Mouse (Mus musculus) liver, embryonic 14.5 days (tissue): ENCODE measurements at regions not wholly inside any gene's neighbourhood (a gene's known extent, or its start where the extent isn't known, plus 50 kb on each side); places are given as distances from the start of the nearest gene placed in this dataset.

Experiments
- CTCF ChIP-seq: IDR thresholded peaks from 2 replicates; pipeline ENCODE4 v1.5.1; 2016; ENCODE audit warnings: antibody characterized with exemption, low read depth, control low read depth
- EP300 ChIP-seq: IDR thresholded peaks from 2 replicates; pipeline ENCODE4 v1.6.1; 2016; ENCODE audit warnings: antibody characterized with exemption, low read depth

DNA sequence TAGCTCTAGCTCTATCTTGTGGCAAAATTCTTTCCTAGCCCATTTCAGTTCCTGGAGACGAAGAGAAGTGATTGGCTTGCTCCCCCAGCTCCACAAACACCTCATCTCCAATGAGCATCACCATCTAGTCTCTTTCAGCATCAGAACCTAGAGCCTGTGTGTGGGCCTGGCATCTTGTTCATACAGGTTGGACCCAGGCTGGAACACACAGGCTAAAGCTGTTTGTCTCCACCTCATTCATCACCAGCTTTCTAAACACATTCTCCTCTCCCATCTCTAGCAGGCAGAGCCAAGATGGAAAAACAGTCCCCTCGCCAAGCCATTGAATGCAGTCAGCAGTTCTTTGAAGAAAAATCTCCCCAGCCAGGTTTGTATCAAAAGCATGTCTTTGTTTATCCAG lies 221.9 kb upstream of the Cdh5 start:
- TF ChIP-seq CTCF: no peak
- no peak for TF ChIP-seq EP300
